Mouse (Mus musculus) T-helper 1 cell (primary cell): ENCODE measurements around the gene Tmem179.

Experiments
- in situ Hi-C: fragments of 300-600 bp; cut with MboI, MseI; formaldehyde crosslinking; loops from one replicate; pipeline ENCODE4 v1.15.1; 2025; ENCODE audit warnings: high pct_unique_total_duplicates

Tmem179 gene

DNA sequence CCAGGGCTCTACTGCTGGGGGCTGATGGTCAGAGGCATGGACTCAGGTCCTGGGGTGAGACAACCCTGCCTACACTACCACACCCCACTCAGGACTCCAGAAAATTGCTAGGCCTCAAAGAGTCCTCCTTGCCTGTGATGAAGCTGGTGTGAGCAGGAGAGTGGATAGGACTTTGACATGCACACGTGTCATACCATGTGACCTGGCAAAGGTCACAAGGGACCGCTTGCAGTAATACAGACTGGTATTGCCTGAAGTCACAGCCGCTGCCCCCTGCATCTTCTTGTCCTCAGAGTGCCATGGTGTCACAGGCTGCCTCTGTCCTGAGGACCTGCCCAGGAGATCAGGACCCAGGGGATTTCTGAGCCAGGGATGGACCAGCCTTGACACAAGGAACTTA is 52.0 kb downstream of the Tmem179 start:
- in situ Hi-C loops: loop anchor here (10.0 kb wide), 1 partner anchor 320 kb away; the partner anchor contains the start of gene Kif26a

DNA sequence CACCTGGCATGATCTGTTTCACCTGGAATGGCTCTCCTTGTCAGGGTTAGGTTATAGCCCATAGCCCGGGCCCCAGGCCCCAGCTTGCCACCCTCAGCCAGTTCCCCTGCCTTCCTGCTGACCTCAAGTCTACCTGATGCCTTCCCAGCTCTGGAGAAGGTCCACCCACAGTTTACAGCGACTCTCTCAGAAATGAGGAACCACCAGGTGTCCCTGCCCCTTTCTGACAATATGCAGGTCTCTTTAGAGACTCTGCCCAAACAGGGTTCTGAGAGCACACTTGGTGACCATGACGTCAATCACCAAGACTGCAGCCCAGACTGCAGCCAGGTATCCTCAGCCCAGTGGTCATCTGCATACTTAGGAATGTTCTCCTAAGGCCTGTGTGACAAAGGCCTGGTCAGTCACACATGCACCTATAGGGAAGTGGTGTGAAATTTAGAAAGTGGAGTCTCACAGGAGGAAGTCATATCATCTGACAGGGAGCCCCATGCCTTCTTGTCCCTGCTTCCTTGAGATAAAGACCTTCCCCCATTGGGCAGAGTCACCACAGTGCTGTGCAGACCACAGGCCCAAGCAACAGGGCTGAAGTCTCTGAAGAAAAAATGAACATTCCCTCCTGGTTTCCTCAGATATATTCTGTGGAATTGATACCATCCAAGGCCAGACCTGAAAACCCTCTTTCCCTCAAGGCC is 52.6 kb downstream of the Tmem179 start:
- in situ Hi-C loops: loop anchor here (10.0 kb wide), 1 partner anchor 319 kb away; the partner anchor contains the start of gene Kif26a

DNA sequence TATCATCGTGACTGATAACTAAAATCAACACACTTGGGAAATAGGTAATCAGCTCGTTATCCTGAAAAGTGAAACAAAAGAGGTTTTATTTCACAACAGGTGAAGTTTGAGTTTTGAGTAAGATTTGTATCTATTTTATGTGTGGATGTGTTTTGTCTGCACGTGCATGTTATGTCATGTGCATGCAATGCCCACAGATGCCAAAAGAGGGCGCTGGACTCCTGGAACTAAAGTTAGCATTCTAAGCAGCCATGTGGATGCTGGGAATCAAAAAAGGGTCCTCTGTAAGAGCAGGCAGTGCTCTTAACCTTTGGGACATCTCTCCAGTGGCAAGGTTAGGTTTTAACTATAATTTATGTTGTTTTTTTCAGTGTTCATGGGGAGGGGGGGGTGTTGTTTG is 53.3 kb downstream of the Tmem179 start:
- in situ Hi-C loops: loop anchor here (10.0 kb wide), 1 partner anchor 318 kb away; the partner anchor contains the start of gene Kif26a

DNA sequence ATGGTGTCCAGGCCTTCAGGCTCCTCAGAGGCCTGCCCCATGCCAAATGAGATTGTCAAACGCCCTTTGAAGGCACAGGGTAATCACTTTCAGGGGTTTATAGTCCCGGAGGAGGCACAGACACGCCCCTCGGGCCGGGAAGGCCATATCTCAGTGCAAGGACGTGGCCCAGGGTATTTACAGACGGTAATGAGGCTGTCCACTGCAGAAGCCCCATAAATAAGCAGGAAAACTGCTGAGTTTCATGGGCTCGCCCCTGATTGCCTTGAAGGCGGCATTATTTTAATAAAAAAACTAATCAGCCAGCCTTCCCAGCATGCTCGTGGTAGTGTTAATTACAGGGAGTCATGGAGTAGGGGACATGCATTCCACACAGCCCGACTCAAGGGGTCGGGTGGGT is 54.1 kb downstream of the Tmem179 start:
- in situ Hi-C loops: loop anchor here (10.0 kb wide), 1 partner anchor 318 kb away; the partner anchor contains the start of gene Kif26a

DNA sequence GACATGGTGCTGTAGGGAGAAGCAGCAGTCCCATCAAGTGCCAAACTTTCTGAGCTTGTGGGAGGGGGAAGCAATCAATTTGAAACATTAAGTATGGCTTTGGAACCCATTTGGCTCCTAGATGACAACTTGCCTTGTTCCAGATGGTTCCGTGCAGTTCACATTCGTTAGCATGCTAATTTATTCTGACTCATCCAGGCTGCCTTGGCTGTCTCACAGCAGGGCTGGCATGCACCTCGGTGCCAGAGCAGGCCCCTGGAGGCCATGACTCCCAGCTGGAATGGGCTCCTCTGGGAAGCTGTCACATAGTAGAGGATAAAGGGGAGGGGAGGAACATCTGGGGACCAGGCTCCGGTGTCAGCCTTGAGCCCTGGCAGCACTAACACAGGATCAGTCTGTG is 58.7 kb downstream of the Tmem179 start:
- in situ Hi-C loops: no loop called here

DNA sequence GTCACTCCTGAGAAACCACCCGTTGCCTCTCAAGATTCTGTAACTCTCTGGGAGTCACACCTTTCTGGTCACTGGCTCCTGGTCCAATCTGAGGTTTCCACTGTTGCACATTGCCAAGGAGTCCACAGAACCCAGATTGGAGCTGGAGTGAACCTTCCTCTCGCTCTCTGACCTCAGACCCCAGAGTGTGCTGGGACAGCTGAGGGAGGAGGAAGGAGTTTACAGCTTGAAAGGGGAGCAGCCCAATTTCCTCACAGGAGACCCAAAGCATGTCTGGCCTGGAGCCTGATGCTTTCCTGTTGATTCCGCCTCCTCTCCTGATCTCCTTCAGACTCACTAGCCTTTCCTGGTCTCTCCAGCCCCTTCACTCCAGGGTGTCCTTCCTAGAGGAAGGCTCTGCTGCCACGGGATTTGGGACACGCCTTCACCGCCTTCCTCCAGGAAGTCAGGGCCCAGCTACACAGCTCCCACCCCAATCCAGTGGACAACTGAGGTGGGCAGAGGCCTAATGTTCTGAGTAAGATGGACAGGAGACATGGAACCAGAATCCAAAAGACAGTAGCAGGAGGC is 60.3 kb downstream of the Tmem179 start:
- in situ Hi-C loops: no loop called here

DNA sequence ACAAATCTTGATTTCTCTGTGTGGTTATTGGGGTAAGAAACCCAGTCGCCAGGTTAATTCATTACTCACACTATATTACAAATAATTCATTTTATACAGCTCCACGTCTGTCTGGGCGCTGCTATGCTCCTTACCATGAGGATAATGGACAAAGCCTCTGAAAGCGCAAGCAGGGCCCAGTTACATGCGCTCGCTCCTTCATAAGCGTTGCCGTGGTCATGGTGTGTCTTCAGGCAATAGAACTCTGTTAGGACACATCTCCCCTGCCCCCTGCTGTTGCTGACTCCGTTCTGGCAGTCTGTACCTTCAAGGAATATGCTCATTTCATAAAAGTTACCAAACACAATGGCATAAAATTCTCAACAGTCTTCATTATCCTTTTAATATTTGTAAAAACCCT is 64.7 kb downstream of the Tmem179 start:
- in situ Hi-C loops: no loop called here

DNA sequence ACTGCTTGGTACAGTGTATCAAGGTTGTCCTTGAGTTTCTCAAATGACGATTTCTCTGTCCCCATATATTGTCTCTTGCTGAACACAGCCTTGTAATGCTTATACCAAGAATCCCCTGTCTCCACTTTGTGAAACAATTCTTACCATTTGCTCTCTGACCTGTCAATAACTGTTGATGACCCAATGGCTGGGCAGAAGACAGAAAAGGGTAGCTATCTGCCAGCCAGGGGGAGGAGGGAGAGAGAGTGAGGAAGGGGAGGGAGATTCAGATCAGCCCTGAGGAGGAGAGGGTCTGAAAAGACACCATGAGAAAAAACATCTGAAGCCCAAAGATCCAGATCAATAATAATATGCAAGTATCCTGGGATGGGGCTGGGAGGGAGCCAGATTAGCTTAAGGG is 65.2 kb downstream of the Tmem179 start:
- in situ Hi-C loops: no loop called here

DNA sequence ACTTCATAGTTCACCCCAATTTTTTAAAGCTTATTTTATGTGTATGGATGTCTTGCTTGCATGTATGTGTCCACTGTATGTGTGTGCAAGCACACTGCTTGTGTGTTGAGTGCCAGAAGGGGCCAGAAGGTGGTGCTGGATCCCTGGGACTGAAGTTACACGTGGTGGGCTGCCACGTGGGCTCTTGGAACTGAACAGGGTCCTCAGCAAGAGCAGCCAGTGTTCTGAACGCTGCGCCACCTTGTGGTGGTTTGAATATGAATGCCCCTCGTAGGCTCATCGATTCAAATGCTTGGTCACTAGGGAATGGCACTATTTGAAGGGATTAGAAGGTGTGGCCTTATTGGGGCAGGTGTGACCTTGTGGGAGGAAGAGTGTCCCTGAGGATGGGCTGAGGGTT is 65.7 kb downstream of the Tmem179 start:
- in situ Hi-C loops: no loop called here
